Mouse (Mus musculus): ENCODE data around the gene Gmppa.

Gene Gmppa

GRCm38 (mm10) chr1:75456746-75457564, 21.2 kb downstream of the Gmppa start:
- no peak for DNase-seq (ENCODE audit: low spot score)

DNA sequence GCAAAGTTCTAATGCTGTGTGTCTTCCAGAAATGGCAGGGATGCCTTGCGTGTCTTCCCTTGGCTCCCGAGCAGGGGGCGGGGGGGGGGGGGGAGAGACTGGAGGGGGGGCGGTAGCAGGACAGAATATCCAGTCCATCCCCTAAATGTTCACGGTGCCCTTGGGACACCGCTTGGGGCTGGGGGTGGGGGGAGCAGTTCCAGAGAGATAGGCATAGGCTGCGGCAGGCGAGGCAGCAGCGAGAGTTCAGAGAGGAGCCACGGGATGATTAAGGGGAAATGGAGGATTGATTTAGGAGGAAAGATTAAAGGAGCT, 21.9 kb downstream of the Gmppa start:
- no peak for DNase-seq (ENCODE audit: low spot score)

GRCm38 (mm10) chr1:75458025-75458788, 22.5 kb downstream of the Gmppa start:
- no peak for DNase-seq (ENCODE audit: low spot score)

DNA sequence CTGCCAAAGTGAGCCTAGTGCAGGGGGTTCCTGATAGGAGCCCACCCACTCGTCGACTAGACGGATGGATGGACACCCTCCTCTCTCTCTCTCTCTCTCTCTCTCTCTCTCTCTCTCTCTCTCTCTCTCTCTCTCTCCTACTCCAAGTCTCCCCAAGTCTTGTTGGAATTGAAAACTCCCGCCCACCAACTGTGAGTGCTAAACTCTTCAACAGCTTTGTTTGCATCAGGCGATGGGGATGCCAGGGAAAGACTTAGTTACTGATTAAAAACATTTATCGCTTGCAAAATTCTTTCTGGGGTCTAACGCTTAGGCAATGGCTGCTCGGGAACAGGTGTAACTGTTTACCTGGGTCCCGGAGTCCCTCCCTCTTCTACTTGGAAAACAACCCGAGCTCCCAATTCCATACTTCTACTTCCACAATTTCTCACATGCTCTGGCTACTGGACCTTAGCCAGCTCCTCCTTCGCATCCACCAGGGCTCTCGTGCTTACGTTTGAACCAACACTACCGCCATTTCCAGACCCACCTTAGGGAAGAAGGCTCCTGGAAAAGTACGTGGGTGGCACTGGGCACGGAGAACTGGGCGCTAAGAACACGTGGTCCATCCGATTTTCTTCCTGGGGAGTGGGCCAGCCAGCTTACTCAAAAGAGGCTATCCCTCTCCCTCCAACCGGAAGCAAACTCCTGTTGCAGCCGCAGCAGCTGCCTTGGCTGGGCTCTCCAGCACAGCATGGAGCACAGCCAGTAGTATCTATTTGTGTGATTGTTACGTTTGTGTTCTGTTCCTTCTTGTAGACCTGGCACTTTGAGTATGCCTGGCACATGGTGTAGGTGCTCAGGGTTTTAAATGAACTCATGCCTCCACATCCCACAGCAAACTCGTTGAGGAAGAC, 23.3 kb downstream of the Gmppa start:
- DNase-seq (ENCODE audit: low spot score): no peak

- DNase-seq (ENCODE audit: low spot score): no peak
Observed at GRCm38 (mm10) chr1:75460297-75460696, 24.6 kb downstream of the Gmppa start.

GRCm38 (mm10) chr1:75462636-75463035, 26.9 kb downstream of the Gmppa start:
- DNase-seq (ENCODE audit: low spot score): no peak

- no peak for DNase-seq (ENCODE audit: low spot score)
Observed at GRCm38 (mm10) chr1:75463652-75464204, 28.0 kb downstream of the Gmppa start.

DNA sequence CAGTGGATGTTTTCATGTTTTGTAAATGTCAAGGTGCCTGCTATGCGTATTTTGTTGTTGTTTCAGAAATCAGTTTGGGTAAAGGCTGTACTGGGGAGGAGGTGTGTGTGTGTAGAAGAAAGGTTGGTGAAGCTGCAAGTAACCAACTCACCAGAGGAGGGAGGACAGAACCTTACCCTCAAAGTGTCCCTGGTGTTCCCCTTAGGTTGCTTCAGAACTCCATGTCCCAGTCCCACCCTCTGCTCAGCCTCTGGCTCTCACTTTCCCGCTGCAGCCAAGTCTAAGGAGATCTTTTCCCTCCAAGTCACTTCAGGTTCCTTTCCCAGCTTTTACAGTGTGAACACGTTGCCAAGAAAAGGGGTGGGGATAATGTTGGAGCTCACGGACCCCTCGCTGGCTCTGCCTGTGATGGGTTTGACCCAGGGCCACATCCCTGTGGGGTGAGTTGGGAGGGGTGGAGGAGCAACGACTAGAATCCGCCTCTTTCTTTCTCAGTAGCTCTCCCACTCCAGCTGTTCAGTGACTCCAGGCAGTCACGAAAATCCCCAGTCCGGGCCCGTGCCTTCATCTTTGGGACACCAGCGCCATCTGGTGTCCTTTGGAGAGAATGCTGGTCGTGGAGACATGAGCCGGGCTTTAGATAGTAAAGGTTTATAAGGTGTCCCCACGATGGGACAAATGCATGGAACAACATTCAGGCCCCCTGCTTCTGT, 31.6 kb downstream of the Gmppa start:
- DNase-seq (ENCODE audit: low spot score): no peak

GRCm38 (mm10) chr1:75469287-75469825, 33.6 kb downstream of the Gmppa start:
- no peak for DNase-seq (ENCODE audit: low spot score)

DNA sequence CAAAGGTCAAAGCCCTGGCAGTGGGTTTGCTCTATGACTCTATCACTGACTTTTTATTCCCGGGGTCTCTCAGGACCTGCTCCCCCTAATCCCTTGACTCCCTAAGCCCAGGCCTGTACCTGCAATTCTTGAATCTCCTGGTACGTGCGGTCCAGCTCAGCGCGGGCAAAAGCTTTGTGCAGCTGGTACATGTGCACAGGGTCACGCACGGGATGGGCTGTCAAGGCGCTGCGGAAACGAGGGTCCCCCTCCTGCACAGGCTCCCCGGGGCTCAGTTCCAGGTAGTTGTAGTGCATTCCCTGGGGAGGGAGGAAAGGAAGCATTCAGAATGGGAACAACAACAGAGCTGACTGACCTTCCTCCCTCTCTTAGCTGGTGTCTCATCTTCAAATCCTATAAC, 40.7 kb downstream of the Gmppa start:
- DNase-seq (ENCODE audit: low spot score): no peak

DNA sequence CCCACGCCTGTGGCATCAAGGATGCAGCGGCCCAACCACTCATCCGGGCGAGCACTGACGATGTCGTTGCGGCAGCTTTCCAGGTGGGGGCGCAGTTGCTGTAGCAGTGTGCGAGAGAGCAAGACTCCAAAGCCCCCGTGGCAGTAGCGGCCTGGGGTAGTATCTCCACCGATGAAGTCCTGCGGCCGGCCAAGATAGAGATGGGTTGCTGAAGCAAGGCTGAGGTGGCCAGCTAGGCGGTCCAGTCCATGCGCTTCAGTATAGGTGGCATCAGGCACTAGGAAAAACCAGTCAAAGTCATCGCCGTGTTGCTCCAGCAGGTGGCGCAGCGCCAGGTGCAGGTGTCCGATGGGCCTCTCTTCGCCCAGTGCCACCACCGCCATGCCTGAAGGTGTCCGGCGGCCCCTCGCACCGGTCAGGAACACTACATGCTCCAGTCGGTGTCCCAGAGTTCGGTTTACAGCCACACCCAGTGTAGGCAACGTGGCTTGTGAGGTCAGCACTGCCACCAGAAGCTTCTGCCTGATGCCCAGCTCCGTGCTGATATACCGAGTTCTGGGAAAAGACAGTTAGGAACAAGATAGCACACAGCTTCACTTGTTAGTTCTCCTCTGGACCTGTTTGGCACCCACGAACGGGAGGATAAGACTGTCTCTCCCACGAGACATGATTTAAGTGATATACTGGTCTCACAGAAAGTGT, 41.7 kb downstream of the Gmppa start:
- peak; percentile 68 for DNase-seq (ENCODE audit: low spot score)

- DNase-seq (ENCODE audit: low spot score): no peak
Observed at GRCm38 (mm10) chr1:75477966-75478290, 42.2 kb downstream of the Gmppa start.

DNA sequence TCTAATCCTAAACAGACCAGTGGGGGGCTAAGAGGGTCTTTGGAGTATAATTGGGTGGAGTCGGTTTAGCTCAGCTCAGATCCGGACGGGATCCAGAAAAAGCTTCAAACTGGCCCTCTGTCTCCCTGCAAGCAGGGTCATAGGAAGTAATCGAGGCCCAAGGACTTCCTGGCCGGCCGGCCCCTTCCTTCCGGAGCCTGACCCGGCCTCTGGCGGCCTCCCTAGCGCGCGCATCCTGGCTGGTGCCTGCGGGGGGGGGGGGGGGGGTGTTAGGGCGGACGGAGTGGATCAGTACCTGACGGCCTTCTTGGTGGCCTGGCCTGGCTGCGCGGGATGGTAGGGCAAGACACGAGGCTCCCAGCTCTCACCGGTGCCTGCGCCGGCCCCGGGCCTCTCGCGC, 42.8 kb downstream of the Gmppa start:
- DNase-seq (ENCODE audit: low spot score): no peak

- peak; percentile 83 for DNase-seq (ENCODE audit: low spot score)
Observed at GRCm38 (mm10) chr1:75478916-75479634, 43.3 kb downstream of the Gmppa start, which contains the start of the genes Chpf and Tmem198. TSS of gene Chpf (minus strand) at chr1:75479307. TSS of gene Tmem198 (plus strand) at chr1:75479532.

- no peak for DNase-seq (ENCODE audit: low spot score)
Observed at GRCm38 (mm10) chr1:75479635-75479989, 43.9 kb downstream of the Gmppa start.

- no peak for DNase-seq (ENCODE audit: low spot score)
Observed at GRCm38 (mm10) chr1:75480036-75480435, 44.3 kb downstream of the Gmppa start.

DNA sequence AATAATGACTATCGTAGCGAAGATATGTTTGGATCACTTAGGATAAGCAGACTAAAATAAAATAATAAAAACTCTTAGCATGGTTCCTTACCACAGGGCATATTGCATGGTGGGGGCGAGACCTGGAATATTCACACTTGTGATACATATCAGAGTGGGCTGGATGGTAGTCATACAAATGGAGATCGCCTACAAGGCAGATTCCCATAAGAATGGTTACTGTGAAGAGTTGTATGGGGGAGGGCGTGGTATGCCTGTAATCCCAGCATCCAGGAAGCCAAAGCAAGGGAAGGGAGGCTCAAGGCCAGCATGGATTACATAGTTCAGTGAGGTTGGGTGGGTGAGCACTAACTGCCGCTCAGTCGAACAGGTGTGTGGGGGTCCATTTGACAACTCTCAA, 45.0 kb downstream of the Gmppa start:
- DNase-seq (ENCODE audit: low spot score): no peak

- DNase-seq (ENCODE audit: low spot score): no peak
Observed at GRCm38 (mm10) chr1:75486561-75486960, 50.8 kb downstream of the Gmppa start.

DNA sequence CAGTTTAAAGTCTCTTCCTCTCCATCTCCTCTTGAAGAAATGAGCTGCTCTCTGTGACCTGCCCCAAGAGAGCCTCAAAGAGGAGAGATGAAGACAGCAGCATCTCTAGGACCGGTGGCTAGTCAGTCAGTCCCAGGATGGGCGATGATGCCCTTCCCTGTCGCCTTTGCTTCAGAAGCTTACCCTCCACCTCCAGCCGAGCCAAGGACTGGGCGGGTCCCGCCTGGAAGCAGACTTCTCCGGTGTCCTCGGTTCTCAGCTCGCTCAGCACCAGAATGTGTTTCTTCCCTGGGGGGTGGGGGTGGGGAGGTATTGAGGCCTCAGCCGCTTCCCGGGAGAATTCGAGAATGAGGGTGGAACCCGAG, 51.3 kb downstream of the Gmppa start:
- no peak for DNase-seq (ENCODE audit: low spot score)

Data from spleen, adult 12 weeks (tissue).